Mouse (Mus musculus) embryonic stem cell, embryonic (primary cell): ENCODE results near the gene Ksr2.

Source experiments
- CTCF ChIA-PET, 4 experiments: fragments of 300-600 bp in 2 of 4; fragments of 350-600 bp in 2 of 4; sonication (Branson Sonifier 250); formaldehyde crosslinking; loops; one replicate each; lab custom pipeline; 2022; ENCODE audit warnings: inconsistent platforms in 2 of 4; lab: Charles Lee
- POLR2A ChIA-PET, 4 experiments: fragments of 300-600 bp in 2 of 4; fragments of 350-600 bp in 2 of 4; sonication (Branson Sonifier 250); formaldehyde crosslinking; loops; one replicate each; lab custom pipeline; 2022; ENCODE audit warnings: antibody characterized with exemption in 4 of 4, inconsistent platforms in 1 of 4; lab: Charles Lee

Gene Ksr2

GRCm38 (mm10) chr5:117486092-117486491, 72.3 kb downstream of the Ksr2 start:
- ChIA-PET POLR2A (interaction anchor here (0.6 to 1.3 kb wide), 5 partner anchors 17 to 136 kb away, joined by 3 to 4 read pairs (median 3); no protein-coding TSS in a partner anchor), CTCF (interaction anchor here in 3 of 4 experiments (0.6 kb wide), 4 partner anchors 19 to 181 kb away, joined by 3 to 8 read pairs (median 5); no protein-coding TSS in a partner anchor)

GRCm38 (mm10) chr5:117488155-117488554, 74.4 kb downstream of the Ksr2 start:
- ChIA-PET POLR2A (interaction anchor here in 3 of 4 experiments (0.5 to 1.0 kb wide), 3 partner anchors 11 to 733 kb away, joined by 3 to 9 read pairs (median 4); no protein-coding TSS in a partner anchor), CTCF (interaction anchor here in 2 of 4 experiments (0.8 to 0.9 kb wide), 3 partner anchors 9 to 75 kb away, joined by 3 to 6 read pairs (median 4); partner anchors contain the start of gene Ksr2 (in 1 of the 2))

GRCm38 (mm10) chr5:117488670-117489325, 75.0 kb downstream of the Ksr2 start:
- ChIA-PET POLR2A (interaction anchor here in 2 of 4 experiments (0.5 to 0.7 kb wide), 3 partner anchors 12 to 733 kb away, joined by 3 to 9 read pairs (median 4); no protein-coding TSS in a partner anchor), CTCF (interaction anchor here in 2 of 4 experiments (0.6 to 0.9 kb wide), 4 partner anchors 8 to 140 kb away, joined by 3 to 6 read pairs (median 4); partner anchors contain the start of gene Ksr2 (in 1 of the 2))

GRCm38 (mm10) chr5:117492933-117493863, 79.4 kb downstream of the Ksr2 start:
- CTCF ChIA-PET, result interaction anchor here (0.6 to 2.0 kb wide), 14 partner anchors 11 to 1237 kb away, joined by 3 to 9 read pairs (median 3); no protein-coding TSS in a partner anchor
- POLR2A ChIA-PET, result interaction anchor here in 3 of 4 experiments (0.6 to 1.1 kb wide), 4 partner anchors 40 to 270 kb away, joined by 3 to 4 read pairs (median 3); no protein-coding TSS in a partner anchor

- POLR2A ChIA-PET, result interaction anchor here in 2 of 4 experiments (1.0 to 1.1 kb wide), 3 partner anchors 39 to 109 kb away, joined by 3 to 4 read pairs (median 3); no protein-coding TSS in a partner anchor
Measured at GRCm38 (mm10) chr5:117493947-117494346, 80.1 kb downstream of the Ksr2 start.

GRCm38 (mm10) chr5:117497084-117497483, 83.3 kb downstream of the Ksr2 start:
- ChIA-PET POLR2A (interaction anchor here in 1 of 4 experiments (0.6 to 1.5 kb wide), 6 partner anchors 9 to 377 kb away, joined by 3 read pairs; partner anchors contain the start of gene Taok3), CTCF (interaction anchor here (0.6 to 3.4 kb wide), 19 partner anchors 8 to 441 kb away, joined by 3 to 18 read pairs (median 4); no protein-coding TSS in a partner anchor)

More at GRCm38 (mm10) chr5:117493947-117494346, 80.1 kb downstream of the Ksr2 start:
- CTCF ChIA-PET, result interaction anchor here (0.6 to 2.0 kb wide), 8 partner anchors 14 to 1236 kb away, joined by 3 to 5 read pairs (median 4); no protein-coding TSS in a partner anchor

GRCm38 (mm10) chr5:117502611-117503010, 88.8 kb downstream of the Ksr2 start:
- CTCF ChIA-PET, result interaction anchor here (0.5 to 1.6 kb wide), 46 partner anchors 9 to 1182 kb away, joined by 3 to 11 read pairs (median 4); partner anchors contain the start of gene Fbxo21 (in 1 of the 4)
- POLR2A ChIA-PET, result interaction anchor here in 1 of 4 experiments (0.7 kb wide), 1 partner anchor 225 kb away, joined by 5 read pairs; no protein-coding TSS in a partner anchor

GRCm38 (mm10) chr5:117504431-117504830, 90.6 kb downstream of the Ksr2 start:
- ChIA-PET CTCF (interaction anchor here (0.5 to 3.1 kb wide), 44 partner anchors 8 to 1616 kb away, joined by 3 to 39 read pairs (median 4); partner anchors contain the start of genes Ksr2 (in 1 of the 4) and Tesc (in 1 of the 4)), POLR2A (interaction anchor here in 2 of 4 experiments (0.7 to 1.6 kb wide), 2 partner anchors 23 to 435 kb away, joined by 3 to 4 read pairs; no protein-coding TSS in a partner anchor)

GRCm38 (mm10) chr5:117505204-117505603, 91.4 kb downstream of the Ksr2 start:
- CTCF ChIA-PET, result interaction anchor here (0.5 to 3.1 kb wide), 54 partner anchors 8 to 625 kb away, joined by 3 to 39 read pairs (median 4); partner anchors contain the start of gene Ksr2 (in 1 of the 4)
- POLR2A ChIA-PET, result interaction anchor here in 3 of 4 experiments (0.5 to 1.7 kb wide), 4 partner anchors 24 to 767 kb away, joined by 3 to 12 read pairs (median 4); partner anchors contain the start of gene Pebp1 (in 1 of the 3)

DNA sequence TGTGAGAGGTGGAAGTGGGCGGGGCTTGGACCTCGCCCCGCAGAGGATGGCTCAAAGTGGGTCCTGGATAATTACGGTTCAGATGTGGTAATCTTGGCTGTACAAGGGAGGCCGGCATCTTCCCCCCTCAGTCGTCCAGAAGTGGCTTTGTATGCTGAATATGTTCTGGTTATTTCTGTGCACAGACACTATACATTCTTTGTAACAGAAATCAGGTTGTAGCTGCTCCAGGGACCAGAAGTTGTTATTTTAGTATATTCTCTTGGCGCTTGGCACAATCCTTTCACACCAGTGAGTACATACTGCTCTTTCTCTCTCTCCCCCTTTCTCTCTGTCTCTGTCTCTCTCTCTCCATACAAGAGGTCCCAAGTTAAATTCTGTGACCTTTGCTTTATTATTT, 92.0 kb downstream of the Ksr2 start:
- POLR2A ChIA-PET, result interaction anchor here in 3 of 4 experiments (0.5 to 1.7 kb wide), 5 partner anchors 9 to 767 kb away, joined by 3 to 12 read pairs (median 3); partner anchors contain the start of gene Pebp1 (in 1 of the 3)
- CTCF ChIA-PET, result interaction anchor here (0.5 to 3.1 kb wide), 59 partner anchors 9 to 584 kb away, joined by 3 to 39 read pairs (median 4); partner anchors contain the start of gene Ksr2 (in 1 of the 4)

DNA sequence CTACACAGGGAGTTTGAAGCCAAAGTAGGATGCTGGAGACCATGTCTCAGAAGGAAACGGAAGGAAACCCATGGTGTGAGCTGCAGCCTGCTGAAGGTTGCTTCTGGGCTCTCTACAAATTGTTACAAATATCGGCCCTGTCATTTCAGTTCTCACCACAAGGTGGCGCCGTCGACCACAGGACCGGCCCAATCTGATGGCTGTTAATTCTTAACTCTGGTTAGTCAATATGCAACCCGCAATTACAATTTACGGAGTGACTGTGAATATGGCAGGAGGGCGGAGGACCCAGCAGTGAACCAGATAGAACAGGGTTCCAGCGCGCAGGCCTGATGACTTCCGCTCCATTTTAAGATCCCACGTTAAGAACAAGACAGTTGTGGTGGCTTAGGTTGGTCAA, 92.6 kb downstream of the Ksr2 start:
- ChIA-PET CTCF (interaction anchor here (0.5 to 3.1 kb wide), 32 partner anchors 9 to 440 kb away, joined by 3 to 39 read pairs (median 6); no protein-coding TSS in a partner anchor), POLR2A (interaction anchor here in 1 of 4 experiments (1.0 to 1.7 kb wide), 2 partner anchors 9 to 219 kb away, joined by 3 read pairs; partner anchors contain the start of gene Pebp1)

- ChIA-PET POLR2A (interaction anchor here (0.7 to 1.5 kb wide), 8 partner anchors 9 to 1858 kb away, joined by 3 to 5 read pairs (median 3); no protein-coding TSS in a partner anchor), CTCF (interaction anchor here (0.5 to 3.2 kb wide), 83 partner anchors 8 to 1395 kb away, joined by 3 to 26 read pairs (median 4); partner anchors contain the start of genes Pebp1 (in 1 of the 4) and Suds3 (in 1 of the 4))
Measured at GRCm38 (mm10) chr5:117509511-117510375, 95.9 kb downstream of the Ksr2 start.

DNA sequence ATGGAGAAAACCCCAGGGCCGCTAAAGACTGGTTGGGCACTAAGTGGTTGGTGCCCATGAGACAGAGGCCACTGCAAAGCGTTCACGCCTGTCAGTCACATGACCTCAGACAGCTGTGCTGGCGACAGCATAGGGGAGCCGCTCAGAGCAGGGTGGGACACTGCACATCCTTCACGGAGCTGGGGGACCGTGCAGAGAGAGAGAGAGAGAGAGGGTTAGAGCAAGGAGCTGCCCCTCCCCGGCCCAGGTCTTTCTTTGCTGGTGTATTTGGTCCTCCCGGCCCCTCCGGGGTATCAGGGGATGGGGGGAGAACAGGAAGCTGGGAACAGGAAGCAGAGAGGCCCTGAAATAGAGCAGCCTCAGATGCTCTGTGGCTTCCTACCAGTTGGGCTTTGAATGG, 97.1 kb downstream of the Ksr2 start:
- CTCF ChIA-PET, result interaction anchor here in 3 of 4 experiments (0.6 to 3.2 kb wide), 9 partner anchors 8 to 1923 kb away, joined by 3 to 26 read pairs (median 4); no protein-coding TSS in a partner anchor

GRCm38 (mm10) chr5:117515396-117515795, 101.6 kb downstream of the Ksr2 start:
- ChIA-PET CTCF (interaction anchor here in 3 of 4 experiments (0.7 to 5.5 kb wide), 12 partner anchors 10 to 554 kb away, joined by 3 to 39 read pairs (median 10); partner anchors contain the start of gene Taok3 (in 1 of the 3)), POLR2A (interaction anchor here in 2 of 4 experiments (0.9 to 1.6 kb wide), 3 partner anchors 18 to 223 kb away, joined by 3 read pairs; no protein-coding TSS in a partner anchor)

More for the DNA sequence above, 97.1 kb downstream of the Ksr2 start:
- POLR2A ChIA-PET, result interaction anchor here in 1 of 4 experiments (1.1 kb wide), 1 partner anchor 162 kb away, joined by 3 read pairs; no protein-coding TSS in a partner anchor

DNA sequence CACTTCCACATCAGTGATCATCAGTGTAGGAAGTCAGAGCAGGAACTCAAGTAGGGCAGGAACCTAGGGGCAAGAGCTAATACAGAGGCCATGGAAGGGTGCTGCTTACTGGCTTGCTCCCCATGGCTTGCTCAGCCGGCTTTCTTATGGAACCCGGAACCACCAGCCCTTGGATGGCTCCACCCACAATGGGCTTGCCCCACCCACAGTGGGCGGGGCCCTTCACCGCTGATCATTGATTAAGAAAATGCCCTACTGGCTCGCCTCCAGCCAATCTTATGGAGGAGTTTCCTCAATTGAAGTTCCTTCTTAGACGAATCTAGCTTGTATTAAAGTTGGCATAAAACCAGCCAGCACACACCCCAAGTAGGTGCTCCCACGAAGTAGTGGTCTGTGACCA, 102.1 kb downstream of the Ksr2 start:
- ChIA-PET CTCF (interaction anchor here in 3 of 4 experiments (0.6 to 5.5 kb wide), 25 partner anchors 9 to 1727 kb away, joined by 3 to 39 read pairs (median 5); partner anchors contain the start of gene Taok3 (in 1 of the 3)), POLR2A (interaction anchor here in 2 of 4 experiments (1.2 to 1.6 kb wide), 2 partner anchors 19 to 58 kb away, joined by 3 read pairs; no protein-coding TSS in a partner anchor)
